Mouse (Mus musculus) intestine, embryonic 14.5 days (tissue): Measurements from ENCODE around the gene Tmem183a. TPM values are rescaled to one million over a fixed set of nuclear protein-coding genes. Genes with fewer than 3 reads are reported as not detected.

Source experiments
- ATAC-seq: fragments of 200-750 bp; cut with Nextera tagmentation; replicated peaks from 2 replicates; pipeline ENCODE4 v1.8.0; 2017; ENCODE audit warnings: low read depth, moderate number of reproducible peaks, moderate TSS enrichment, moderate library complexity; ENCODE audit not compliant: low FRiP score, low TSS enrichment
- DNase-seq: peaks from one replicate; pipeline ENCODE4 v3.0.0-alpha.2; 2018; ENCODE audit warnings: low spot score
- H3K27ac ChIP-seq: fragments of 300-500 bp; sonication (generic); 2 replicates; pipeline ENCODE4 v1.5.1; 2014; ENCODE audit warnings: low read depth, mild to moderate bottlenecking, control low read depth
- H3K27me3 ChIP-seq: fragments of 300-500 bp; sonication (generic); replicated peaks from 2 replicates; pipeline ENCODE4 v1.6.1; 2014; ENCODE audit warnings: low read length, control low read depth; ENCODE audit not compliant: control insufficient read depth, insufficient read depth
- H3K36me3 ChIP-seq: fragments of 300-500 bp; sonication (generic); 2 replicates; pipeline ENCODE4 v1.6.1; 2014; ENCODE audit warnings: low read length, control low read depth; ENCODE audit not compliant: control insufficient read depth, insufficient read depth
- H3K4me1 ChIP-seq: fragments of 300-500 bp; sonication (generic); replicated peaks from 2 replicates; pipeline ENCODE4 v1.6.1; 2014; ENCODE audit warnings: low read length, control low read depth, mixed read lengths; ENCODE audit not compliant: control insufficient read depth, insufficient read depth
- H3K4me2 ChIP-seq: fragments of 300-500 bp; sonication (generic); 2 replicates; pipeline ENCODE4 v1.6.1; 2014; ENCODE audit warnings: low read length
- H3K4me3 ChIP-seq: fragments of 300-500 bp; sonication (generic); 2 replicates; pipeline ENCODE4 v1.5.1; 2014; ENCODE audit warnings: low read depth, low read length, control low read depth, mixed read lengths
- H3K9ac ChIP-seq: fragments of 300-500 bp; sonication (generic); 2 replicates; pipeline ENCODE4 v1.6.1; 2014; ENCODE audit warnings: mild to moderate bottlenecking, low read length
- H3K9me3 ChIP-seq: fragments of 300-500 bp; sonication (generic); 2 replicates; pipeline ENCODE4 v1.6.1; 2016; ENCODE audit warnings: low read length, control low read depth; ENCODE audit not compliant: control insufficient read depth
- WGBS: fragments of 180-500 bp; shearing (Covaris S2); extraction: QIAGEN DNeasy Blood & Tissue Kit; methylation state at CpG from one replicate; pipeline ENCODE4 v1.1.7; 2014; 5-methylcytosine and 5-hydroxymethylcytosine counted together
- polyA plus RNA-seq: library from polyadenylated mRNA; unstranded; fragments of >200 nt; fragmentation: Nextera tagmentation; extraction: Ambion mirVana; gene quantifications from 2 replicates; pipeline ENCODE4 v1.2.1, GENCODE M21; 2014

Gene Tmem183a
- polyA plus RNA-seq, 1 experiment from 2014 or later: 89.2 TPM

DNA sequence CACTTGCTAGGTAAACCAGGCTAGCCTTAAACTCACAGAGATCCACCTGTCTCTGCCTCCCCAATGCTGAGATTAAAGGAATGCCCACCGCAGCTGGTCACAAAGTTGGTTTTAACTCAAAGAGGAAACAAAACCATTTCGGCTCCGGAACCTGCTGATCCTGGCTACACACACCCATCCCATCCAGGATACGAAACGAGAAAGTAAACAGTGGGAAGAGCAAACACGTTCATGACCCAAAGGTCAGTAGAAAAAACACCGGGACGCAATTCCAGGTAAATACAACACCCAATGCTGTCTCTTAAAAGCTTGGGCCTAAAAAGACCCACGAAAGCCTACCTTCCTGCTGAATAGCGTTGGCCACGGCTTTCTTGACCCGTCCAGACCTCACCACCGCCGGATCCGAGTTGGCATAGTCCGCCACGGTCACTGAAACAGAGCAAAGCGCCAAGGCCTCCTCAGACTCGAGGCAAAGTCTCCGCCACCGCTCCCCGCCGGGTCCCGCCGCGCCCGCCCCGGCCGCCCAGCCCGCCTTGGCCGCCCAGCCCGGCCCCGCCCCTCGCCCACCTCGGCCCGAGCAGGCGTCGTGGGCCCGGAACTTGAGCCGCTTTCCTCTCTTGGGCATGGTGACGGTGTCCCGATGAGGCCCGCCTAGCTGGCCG, 453 bp downstream of the Tmem183a start:
- peak overlapping the region; percentile 97 for H3K4me3 ChIP-seq
- peak overlapping the region; percentile 82 for H3K27ac ChIP-seq
- peak; percentile 87 for ATAC-seq
- peak overlapping the region; percentile 94 for H3K9ac ChIP-seq
- WGBS: under 1% methylated on average over 39 of the region's 44 CpGs
- DNase-seq: no peak
- H3K27me3 ChIP-seq: no peaks in the 10 kb centered on the region
- peaks cover 7% of the 10 kb centered on the region for H3K4me1 ChIP-seq
- peaks cover 43% of the 10 kb centered on the region for H3K36me3 ChIP-seq
- H3K9me3 ChIP-seq: no peaks in the 10 kb centered on the region
- peak overlapping the region; percentile 87 for H3K4me2 ChIP-seq

- DNase-seq: no peak
- WGBS: 72% methylated on average over 7 of the region's 7 CpGs
Observed at GRCm38 (mm10) chr1:134360656-134361055, 1.1 kb downstream of the Tmem183a start.

GRCm38 (mm10) chr1:134357461-134357860, 4.3 kb downstream of the Tmem183a start:
- Histone ChIP-seq H3K4me3 (no peak overlapping the region), H3K9ac (no peak overlapping the region), H3K4me2 (no peak overlapping the region), H3K9me3 (no peaks in the 10 kb centered on the region), H3K27me3 (no peaks in the 10 kb centered on the region), H3K27ac (no peak overlapping the region), H3K4me1 (peaks cover 7% of the 10 kb centered on the region), H3K36me3 (peaks cover 81% of the 10 kb centered on the region)
- ATAC-seq (no peak), DNase-seq (no peak)
- WGBS: 54% methylated on average over 4 of the region's 4 CpGs

More at GRCm38 (mm10) chr1:134360656-134361055, 1.1 kb downstream of the Tmem183a start:
- peaks cover 50% of the 10 kb centered on the region for H3K36me3 ChIP-seq
- ATAC-seq: no peak
- peaks cover 7% of the 10 kb centered on the region for H3K4me1 ChIP-seq
- H3K9me3 ChIP-seq: no peaks in the 10 kb centered on the region
- H3K27me3 ChIP-seq: no peaks in the 10 kb centered on the region
- H3K4me3 ChIP-seq: peak overlapping the region; percentile 97
- peak overlapping the region; percentile 94; the same call in 1 of the 2 replicates for H3K9ac ChIP-seq
- H3K27ac ChIP-seq: no peak overlapping the region
- H3K4me2 ChIP-seq: peak overlapping the region; percentile 87

- no peak for DNase-seq
- Histone ChIP-seq H3K27ac (no peak overlapping the region), H3K9me3 (no peaks in the 10 kb centered on the region), H3K4me3 (no peak overlapping the region), H3K9ac (no peak overlapping the region), H3K27me3 (no peaks in the 10 kb centered on the region), H3K36me3 (peaks cover 96% of the 10 kb centered on the region), H3K4me2 (no peak overlapping the region), H3K4me1 (no peaks in the 10 kb centered on the region)
- 94% methylated on average over 2 of the region's 2 CpGs for WGBS
- ATAC-seq: no peak
Observed at GRCm38 (mm10) chr1:134353326-134353725, 8.5 kb downstream of the Tmem183a start.

DNA sequence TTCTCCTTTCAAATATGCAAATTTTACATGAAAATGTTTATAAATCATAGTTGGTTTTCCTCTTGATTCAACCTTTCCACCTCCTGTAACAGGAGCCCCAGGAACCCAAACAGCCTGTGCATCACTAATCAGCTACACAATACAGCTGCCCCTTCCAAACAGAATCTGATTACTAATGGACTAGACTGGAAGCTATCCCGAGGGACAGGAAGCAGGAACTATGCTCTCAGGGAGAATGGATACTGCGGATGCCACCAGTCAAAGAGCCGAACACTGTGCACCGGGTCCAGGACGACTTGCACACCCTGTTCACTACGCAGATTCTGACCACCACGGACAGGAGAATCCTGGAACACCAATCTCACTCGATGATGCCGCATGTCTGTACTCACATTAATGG, 14.0 kb downstream of the Tmem183a start:
- H3K9me3 ChIP-seq: no peaks in the 10 kb centered on the region
- 86% methylated on average over 9 of the region's 9 CpGs for WGBS
- no peaks in the 10 kb centered on the region for H3K4me1 ChIP-seq
- peaks cover 66% of the 10 kb centered on the region for H3K36me3 ChIP-seq
- no peak overlapping the region for H3K27ac ChIP-seq
- H3K27me3 ChIP-seq: no peaks in the 10 kb centered on the region
- DNase-seq: no peak
- H3K4me2 ChIP-seq: no peak overlapping the region
- H3K9ac ChIP-seq: no peak overlapping the region
- ATAC-seq: no peak
- no peak overlapping the region for H3K4me3 ChIP-seq

DNA sequence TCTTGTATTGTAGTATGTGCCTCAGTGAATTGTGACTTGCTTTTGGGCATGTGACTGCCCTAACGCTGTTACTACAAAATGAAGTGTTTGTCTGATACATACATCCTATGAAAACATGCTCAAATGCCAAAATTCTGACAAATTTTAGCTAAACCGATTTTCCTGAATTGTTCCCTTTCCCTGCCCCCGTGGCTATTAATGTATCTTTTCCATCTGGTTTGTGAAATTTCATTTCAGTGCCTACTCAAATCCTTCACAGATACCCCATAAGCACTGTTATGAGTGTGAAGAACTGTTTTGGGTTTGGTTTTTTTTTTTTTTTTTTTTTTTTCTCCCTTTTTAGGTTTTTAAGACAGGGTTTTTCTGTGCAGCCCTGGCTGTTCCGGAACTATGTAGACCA, 16.7 kb downstream of the Tmem183a start:
- 70% methylated on average over 4 of the region's 4 CpGs for WGBS
- H3K9ac ChIP-seq: no peak overlapping the region
- no peaks in the 10 kb centered on the region for H3K4me1 ChIP-seq
- peak overlapping the region; percentile 41 for H3K4me3 ChIP-seq
- H3K4me2 ChIP-seq: peak overlapping the region; percentile 87
- no peaks in the 10 kb centered on the region for H3K27me3 ChIP-seq
- H3K36me3 ChIP-seq: peaks cover 39% of the 10 kb centered on the region
- no peaks in the 10 kb centered on the region for H3K9me3 ChIP-seq
- H3K27ac ChIP-seq: peak overlapping the region; percentile 6; the same call in 1 of the 2 replicates
- no peak for ATAC-seq
- DNase-seq: no peak

DNA sequence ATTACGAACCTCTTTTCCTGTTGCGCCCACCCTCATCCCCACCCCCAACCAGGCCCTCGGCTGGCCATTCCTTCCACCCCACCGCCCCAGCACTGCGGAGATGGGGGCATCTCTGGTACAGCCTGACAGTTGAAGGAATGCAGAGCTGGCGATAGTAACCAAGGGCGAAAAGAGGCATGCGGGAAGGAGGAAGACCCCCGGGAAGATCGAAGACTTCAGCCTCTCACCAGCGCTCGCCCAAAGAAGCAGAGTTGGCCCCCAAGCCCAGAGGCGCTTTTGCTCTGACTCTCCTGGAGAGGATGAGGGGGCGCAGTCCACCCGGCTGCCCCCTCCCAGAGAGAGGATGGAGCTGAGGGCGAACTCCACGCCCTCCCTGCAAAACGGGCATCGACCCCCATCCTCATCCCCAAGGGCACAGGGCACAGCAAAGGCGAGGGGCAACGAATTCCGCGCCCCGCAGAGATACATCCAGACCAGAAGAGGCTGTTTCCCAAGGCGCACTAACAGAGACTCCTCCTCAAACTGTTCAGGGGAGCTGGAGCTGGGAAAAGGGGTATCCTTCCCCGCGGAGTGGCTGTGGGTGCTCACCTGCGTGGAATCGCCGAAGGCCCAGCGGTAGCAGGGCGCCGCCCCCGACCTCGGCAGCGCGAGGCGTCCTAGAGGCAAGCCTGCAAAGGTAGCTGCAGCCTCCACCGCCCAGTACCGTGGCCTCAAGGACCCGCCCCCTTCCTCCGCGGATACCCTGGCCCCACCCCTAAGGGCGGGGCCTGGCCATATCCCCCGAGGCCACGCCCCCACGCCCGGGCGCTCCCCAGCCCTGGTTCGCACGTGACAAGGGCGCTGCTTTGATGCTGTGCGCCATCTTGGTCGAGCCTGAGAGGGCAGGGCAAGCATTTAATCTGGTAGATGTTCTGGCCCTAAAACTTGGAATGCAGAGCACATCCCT, 17.5 kb downstream of the Tmem183a start:
- under 1% methylated on average over 54 of the region's 54 CpGs for WGBS
- peak overlapping the region; percentile 87 for H3K4me2 ChIP-seq
- H3K9ac ChIP-seq: peak overlapping the region; percentile 36
- H3K9me3 ChIP-seq: no peaks in the 10 kb centered on the region
- DNase-seq: peak; percentile 97
- H3K27ac ChIP-seq: peak overlapping the region; percentile 6; the same call in 1 of the 2 replicates
- H3K4me3 ChIP-seq: peak overlapping the region; percentile 41
- peak; percentile 93 for ATAC-seq
- H3K36me3 ChIP-seq: peaks cover 31% of the 10 kb centered on the region
- H3K27me3 ChIP-seq: no peaks in the 10 kb centered on the region
- no peaks in the 10 kb centered on the region for H3K4me1 ChIP-seq

- Histone ChIP-seq H3K27me3 (no peaks in the 10 kb centered on the region), H3K4me1 (no peaks in the 10 kb centered on the region), H3K9ac (no peak overlapping the region), H3K9me3 (no peaks in the 10 kb centered on the region), H3K36me3 (peaks cover 26% of the 10 kb centered on the region), H3K4me3 (peak overlapping the region; percentile 41; the same call in 1 of the 2 replicates), H3K4me2 (peak overlapping the region; percentile 87), H3K27ac (no peak overlapping the region)
- DNase-seq (no peak), ATAC-seq (no peak)
- 9% methylated on average over 2 of the region's 2 CpGs for WGBS
Observed at GRCm38 (mm10) chr1:134343567-134343966, 18.2 kb downstream of the Tmem183a start.
